Mouse (Mus musculus): ENCODE measurements around the gene Man2b1.

Man2b1 gene

DNA sequence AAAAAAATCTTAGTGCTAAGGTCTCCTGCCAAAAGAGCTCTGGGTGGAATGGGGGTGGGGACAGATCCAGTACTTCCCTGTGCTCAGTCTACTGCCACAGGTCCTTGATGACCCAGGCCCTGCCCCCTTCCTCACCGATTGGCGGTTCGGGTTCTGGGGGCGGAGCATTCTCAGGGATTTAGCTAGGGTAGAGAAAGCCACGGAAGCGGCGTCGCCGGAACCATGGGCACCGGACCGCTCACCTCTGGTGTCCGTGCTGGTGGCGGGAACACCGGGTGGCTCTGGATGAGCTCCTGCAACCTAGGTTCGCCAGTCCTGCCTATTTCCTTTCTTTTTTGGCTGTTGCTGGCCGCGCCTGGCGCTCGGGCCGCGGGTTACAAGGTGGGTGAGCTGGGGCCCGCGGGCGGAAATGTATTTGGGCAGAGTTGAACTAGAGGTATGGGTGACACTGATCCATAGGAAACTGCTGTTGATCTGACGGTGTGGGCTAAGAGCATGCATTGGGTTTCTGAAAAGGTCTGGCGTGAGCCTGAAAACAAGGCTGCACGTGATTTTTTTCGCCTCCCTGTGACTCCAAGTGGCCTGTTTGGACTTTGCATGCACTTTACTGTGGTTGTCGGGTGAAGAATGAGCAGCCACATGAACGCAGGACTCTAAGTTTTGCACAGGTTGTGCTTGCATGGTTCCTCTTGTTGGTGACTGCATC lies at the start of gene Man2b1:
TSS of gene Man2b1 (plus strand) at position 163 of the 706 bp plus-strand sequence.
- peak; percentile 93 for DNase-seq

DNA sequence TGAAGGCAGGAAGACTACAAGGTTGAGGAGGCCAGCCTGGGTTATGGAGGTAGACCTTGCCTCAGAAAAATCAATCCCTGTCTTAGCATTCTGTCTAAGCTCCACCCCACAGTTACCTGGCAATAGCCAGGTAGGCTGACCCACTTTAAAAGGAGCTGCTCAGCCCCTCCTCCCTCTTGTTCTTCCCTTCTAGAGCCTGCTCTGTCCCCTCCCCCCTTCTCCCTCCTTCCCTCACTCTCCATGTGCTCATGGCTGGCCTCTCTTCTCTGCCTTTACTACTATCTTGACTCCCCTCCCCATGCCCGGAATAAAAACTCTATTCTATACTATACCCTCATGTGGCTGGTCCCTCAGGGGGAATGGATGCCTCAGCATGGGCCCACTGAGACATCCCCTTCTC lies 49.2 kb upstream of the Man2b1 start:
- DNase-seq: peak in 1 of 2 experiments; percentile 23

DNA sequence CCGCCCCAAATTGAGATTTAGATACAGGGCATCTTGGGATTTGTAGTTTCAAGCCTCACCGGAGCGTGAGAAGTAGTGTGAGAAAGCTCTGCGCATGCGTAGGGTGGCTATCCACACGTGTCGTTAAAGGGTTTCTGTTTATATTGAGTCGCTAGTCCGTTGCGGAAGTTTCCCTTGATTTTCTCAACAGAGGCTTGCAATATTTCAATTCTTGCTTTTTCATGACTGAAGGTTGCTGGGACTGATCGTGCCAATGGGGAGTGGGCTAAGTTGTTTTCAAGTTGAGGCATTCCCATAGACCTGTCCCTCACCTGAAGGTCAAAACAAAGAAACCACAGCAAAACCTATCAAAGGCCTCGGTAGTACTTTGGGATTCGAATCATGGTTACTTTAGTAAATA lies 48.3 kb upstream of the Man2b1 start:
- DNase-seq: peak; percentile 81 to 85

DNA sequence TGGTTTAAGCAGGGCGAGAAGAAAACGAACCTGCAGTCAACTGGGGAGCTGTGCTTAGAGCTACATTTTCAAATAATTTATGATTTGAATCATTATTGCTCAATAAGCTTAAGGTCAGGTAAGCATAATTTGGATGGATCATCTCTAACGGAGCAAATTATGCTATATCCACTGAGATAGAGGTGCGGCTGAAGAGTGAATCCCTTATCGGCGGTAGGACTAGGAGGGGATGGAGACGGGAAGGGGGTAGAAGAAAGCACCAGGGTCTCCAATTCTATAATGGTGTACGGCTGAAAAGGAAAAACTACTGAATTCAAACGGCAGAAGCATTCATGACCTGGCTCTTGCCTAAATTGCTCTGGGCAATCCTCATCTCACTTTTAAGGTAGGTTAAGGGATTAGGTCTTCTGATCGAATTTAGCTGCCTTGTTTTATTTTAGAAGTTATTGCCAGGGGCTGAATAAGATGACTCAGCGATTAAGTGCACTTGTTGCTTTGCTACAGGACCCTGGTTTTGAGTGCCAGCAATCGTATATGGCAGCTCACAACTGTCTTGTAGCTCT lies 47.8 kb upstream of the Man2b1 start:
- DNase-seq: no peak

DNA sequence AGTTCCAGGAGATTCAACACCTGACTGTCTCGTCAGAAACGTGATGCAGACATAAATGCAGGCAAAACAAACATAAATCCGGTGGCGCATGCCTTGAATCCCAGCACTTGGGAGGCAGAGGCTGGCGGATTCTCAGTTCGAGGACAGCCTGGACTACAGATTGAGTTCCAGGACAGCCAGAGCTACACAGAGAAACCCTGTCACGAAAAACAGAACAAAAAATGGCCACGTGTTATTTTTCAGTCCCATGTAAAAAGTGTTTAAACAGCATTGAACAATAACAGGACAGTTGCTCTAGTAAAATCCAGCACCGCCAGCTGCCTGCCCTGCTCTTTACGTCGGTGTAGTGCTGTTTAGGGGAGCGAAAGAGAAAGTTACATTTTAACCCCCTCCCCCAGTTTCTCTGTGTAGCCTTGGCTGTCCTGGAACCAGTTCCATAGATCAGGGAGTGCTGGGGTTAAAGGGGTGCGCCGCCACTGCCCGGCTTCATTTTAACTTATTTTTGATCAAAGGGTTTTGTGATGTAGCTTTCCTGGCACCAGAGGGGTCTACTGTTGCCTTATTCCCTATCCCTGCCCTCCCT lies 47.3 kb upstream of the Man2b1 start:
- DNase-seq: peak; percentile 37 to 46

DNA sequence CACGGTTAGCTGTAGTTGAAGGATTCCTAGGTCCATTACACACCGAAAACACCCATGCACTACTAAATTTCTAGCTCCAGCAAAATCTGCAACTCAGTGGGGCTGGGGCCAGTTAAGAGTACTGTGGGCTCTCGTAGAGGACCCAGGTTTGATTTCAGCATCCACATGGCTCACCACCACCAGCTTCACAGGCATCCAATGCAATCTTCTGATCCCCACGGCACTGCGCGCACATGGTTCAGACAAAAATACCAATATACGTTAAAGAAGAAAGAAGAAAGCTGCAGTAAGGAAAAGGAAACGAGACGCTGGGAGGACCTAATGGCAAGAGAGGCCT lies 46.7 kb upstream of the Man2b1 start:
- DNase-seq: no peak

DNA sequence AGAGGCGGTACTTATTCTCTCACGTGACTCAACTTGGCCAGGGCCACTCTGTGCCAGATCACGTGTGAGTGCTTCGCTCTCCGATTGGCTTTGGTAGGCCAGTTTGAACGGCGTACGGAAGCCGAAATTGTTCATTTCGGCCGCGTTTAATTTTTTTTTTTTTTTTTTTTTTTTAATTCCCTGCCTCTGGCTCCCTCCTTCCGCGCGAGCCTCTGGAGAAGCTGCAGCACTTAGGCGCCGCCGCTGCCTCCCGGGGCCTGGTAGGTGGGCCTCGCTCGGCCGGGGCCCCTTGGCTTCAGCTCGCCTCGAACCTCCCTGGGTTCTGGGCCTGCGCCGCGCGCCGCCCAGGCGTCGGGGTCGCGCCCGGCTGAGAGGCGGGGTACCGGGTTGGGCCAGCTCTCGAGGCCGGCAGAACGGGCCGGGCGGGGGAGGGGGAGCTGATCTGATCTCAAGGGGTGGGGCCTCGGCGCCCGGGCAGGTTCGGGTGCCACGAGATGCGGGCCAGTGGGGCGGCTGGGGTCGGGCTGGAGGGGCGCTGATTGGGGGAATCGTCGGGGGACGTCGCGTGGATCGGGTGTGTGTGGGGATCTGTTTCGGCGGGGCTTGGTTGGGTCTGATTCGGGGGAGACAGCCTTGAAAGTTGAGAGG lies 46.2 kb upstream of the Man2b1 start, which contains the start of gene Tnpo2:
TSS of gene Tnpo2 (plus strand) at position 198 of the 648 bp plus-strand sequence.
- DNase-seq: peak; percentile 90 to 95

DNA sequence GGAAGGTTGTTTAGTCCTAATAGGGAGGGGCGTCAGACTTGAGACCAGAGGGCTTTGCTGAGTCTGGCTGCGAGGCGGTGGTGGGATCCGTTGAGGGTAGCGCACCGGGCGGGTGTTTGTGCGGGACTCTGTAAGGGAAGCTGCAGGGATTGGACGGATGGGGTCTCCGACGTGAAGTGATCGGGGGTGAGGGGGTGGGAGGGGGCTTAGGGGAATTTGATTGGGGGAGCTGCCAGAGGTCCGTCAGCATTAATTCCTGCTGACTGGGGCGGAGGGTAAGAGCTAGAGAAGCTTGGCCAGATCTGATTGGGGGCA lies 45.7 kb upstream of the Man2b1 start:
- DNase-seq: no peak

DNA sequence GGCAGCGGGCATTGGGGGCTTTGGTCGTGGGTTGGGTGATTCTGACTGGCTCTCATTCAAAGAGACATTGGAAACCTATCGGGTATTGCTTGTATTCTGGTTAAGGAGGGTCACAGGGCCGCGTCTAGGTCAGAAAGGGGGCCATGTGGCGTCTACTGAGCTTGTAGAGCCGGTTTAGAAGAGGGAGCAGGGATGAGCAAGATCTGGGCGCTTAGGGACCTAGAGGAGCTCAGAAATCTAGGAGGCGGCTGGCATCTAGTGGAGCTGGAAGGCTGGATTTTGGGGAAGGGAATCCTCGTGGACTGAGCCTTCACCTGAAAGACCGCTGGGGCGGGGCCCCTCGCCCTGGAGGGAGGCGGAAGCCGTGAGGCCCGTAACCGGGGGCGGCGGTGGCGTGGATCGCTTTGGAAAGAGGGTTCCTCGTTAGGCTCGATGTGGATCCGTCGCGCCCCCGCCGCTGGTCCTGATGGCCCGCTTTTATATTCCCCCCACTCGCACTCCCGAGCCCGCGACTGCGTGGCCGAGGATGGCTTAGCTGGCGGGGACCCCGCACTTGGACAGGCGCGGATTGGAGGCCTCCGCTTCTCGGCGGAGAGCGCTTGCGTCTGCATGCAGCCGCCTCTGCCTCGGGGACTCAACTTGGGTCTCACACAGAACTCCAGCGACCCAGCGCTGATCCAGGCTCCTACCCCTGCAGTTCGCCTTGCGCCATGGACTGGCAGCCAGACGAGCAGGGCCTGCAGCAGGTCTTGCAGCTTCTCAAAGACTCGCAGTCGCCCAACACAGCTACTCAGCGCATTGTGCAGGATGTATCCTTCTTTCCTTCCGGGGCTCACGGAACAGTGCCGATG lies 45.2 kb upstream of the Man2b1 start:
- peak; percentile 61 to 62 for DNase-seq

DNA sequence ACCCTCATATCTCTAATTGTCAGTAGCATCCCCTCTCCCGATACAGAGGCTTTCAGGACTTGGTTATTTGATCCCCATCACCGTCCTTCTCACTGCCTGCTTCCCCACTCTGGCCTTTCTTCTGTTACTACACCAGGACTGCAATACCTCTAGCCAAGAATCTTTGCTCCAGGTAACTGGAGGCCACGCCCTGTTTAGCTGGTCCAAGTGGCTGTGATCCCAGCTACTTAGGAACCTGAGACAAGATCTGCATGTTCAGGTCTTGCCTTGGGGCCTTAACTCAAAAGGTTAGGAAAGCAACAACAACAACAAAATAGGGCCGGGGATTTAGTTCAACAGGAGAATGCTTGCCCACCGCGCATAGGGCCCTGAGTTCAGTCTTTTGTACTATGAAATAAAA lies 39.5 kb upstream of the Man2b1 start:
- no peak for DNase-seq

DNA sequence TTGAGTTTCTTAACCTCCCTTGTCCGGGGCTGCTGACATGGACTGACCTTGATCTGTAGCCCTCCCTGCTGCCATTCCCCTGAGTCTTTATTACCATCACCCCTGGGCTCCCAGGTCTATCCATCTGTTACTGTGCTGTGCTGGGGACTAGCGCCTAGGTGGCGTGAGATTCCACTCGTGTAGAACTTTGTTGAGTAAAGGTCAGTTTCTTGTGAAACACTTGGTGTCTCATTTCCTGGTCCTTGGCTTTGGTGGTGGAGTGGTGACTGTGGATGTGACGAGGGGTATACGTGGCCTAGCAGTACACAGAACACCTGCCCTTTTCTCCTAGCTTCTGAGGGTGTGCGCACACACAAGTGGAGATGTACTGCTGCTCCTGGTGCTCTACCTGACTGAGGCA lies 25.7 kb upstream of the Man2b1 start:
- DNase-seq: no peak

DNA sequence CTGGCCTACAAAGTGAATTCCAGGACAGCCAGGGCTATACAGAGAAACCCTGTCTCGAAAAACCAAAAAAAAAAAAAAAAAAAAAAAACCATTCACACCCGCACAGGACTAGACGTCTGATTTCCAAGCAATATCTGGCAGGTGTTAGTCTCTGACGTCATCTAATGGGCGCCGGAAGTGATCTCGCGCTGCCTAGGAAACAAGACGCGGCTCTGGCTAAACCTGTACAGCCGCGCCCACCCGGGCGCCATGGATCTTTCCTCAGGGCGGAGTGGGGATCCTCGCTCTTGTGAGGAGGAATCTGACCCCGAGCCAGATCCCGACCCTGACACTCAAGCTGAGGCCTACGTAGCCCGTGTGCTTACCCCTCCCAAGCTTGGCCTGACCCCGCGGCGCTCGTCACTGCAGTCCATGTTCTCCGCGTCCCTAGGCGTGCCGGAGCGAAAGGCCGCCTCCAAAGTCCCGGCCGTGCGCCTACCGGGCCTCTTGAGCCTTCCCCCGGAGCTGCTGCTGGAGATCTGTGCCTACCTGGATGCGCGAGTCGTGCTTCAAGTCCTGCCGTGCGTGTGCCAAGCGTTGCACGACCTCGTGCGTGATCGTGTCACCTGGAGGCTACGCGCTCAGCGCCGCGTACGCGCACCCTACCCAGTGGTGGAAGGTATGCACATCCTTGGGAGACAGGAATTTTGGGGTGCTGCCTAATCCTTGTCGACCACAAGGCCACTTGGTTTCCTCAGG lies 23.0 kb upstream of the Man2b1 start, which contains the start of gene Fbxw9:
TSS of gene Fbxw9 (plus strand) at position 177 of the 738 bp plus-strand sequence.
- DNase-seq: peak; percentile 88 to 90

DNA sequence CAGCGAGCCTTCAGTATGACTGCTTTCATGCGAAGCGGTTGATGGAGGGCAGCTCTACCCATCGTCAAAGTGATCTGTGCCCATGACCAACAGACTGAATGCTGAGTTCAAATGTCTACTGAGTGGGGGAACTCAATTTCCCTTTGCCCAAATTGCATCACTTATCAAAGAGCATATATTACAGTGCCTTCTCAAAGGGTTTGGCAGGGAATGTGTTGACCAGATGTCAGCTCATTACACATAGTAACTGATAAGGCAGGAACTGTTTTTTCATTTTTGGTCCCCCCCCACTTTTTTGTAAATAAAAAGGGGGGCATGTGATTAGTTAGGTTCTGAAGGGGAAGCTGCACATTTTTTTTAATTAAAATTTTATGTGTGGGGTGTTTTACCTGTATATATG lies 20.5 kb upstream of the Man2b1 start:
- DNase-seq: no peak

DNA sequence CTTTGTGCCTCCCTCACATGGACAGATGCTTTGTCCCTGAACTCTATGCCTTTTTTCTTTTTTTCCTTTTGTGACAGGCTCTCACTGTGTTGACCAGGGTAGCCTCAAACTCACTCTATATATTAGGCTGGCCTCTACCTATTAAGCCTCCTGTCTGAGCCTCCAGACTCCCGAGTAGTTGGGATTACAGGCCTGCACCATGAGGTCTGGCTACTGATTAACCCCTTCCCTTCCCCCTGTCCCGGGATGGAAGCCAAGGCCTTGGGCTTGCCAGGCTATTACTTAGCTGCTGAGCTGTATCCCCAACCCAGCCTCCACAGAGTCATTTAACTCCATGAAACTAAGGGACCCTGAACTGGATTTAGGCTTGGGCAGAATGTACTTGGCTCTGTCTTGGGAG lies 17.9 kb upstream of the Man2b1 start:
- no peak for DNase-seq

DNA sequence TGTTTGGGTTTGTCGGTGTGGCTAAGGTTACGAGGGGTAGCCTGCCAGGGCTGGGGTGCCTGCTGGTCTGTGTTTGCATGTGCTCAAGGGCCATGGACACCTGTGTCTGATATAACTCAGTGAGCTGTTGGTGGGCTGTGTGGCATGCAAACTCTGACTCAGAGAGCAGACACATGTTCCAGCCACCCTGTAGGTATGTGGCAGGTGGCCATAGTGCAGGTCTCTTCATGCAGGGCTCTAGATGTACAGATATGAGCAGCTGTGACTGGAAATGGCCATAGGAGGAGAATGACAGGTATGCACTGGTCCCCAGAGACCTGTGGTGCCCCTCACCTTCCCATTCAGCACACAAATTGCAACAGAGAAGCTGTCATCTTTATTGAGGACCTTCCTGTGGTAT lies 15.9 kb upstream of the Man2b1 start:
- no peak for DNase-seq

DNA sequence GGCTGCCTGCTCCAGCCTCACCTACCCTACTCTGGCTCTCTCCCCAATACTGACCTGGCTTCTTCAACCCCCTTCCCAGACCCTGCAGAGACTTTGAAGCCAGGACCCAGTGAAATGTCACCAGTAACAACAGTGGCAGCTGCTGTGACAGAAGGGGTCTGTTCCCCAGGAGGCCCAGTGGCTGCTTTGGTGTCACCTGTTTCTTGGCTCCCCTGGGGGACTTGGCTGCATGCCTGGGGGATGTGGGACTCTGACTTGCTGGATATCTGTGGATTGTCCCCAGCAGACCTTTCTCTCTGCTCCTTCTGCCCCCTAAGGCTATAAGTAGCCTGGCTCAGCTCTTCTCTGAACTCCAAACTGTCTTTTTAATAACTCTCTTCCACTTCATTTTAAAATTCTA lies 15.1 kb upstream of the Man2b1 start, which contains the start of gene Gm5741:
TSS of gene Gm5741 (minus strand) at position 1 of the 400 bp plus-strand sequence.
- no peak for DNase-seq

DNA sequence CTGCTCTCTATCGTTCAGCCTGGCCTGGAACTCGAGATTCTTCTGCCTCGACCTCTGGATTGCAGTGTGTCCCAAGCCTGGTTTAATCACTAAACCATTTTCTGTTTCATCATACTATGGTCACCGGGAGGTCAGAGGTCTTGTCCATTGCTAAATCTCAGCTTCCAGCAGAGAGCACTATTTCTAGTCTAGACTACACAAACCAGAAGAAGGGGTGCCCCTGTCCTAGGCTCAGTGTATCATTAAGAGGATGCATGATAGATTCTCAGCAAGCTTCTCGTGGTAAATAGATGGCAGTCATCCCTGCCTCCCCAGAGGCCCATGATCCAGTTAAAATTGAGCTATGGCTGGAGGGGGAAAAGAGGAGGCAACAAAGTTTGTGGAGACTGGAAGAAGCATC lies 12.0 kb upstream of the Man2b1 start:
- DNase-seq: no peak

DNA sequence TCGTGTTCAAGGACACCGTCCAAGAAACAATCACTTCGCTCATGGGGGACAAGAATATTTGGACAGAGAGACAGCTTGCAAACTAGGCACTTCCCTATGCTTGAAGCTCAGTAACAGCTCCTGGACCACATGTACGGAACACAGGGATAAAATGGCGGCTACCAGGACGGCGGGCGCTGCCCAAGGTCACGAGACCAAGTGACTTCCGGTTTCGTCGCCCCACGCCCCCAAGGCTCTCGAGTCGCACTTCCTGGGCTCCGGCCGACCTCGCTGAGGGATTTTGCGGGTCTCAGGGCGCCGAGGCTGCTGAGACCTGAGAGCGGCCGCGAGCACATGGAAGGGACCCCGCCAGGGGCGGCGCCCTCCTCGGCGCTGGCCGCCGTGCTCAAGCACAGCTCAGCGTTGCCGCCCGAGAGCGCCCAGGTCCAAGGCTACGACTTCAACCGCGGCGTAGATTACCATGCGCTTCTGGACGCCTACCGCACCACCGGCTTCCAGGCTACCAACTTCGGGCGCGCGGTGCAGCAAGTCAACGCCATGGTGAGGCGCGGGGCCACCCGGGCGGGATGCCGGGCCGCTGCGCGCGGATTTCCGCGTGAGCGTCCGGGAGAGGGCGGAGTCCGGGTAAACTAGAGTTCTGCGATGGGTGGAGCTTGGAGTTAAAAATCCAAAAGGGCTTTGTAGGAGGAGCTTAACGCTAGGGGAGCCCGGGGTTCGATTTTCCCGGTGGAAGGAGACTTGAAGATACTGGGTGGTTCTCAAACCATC lies 11.4 kb upstream of the Man2b1 start, which contains the start of gene Dhps:
TSS of gene Dhps (plus strand) at position 244 of the 768 bp plus-strand sequence.
- DNase-seq: peak; percentile 93

DNA sequence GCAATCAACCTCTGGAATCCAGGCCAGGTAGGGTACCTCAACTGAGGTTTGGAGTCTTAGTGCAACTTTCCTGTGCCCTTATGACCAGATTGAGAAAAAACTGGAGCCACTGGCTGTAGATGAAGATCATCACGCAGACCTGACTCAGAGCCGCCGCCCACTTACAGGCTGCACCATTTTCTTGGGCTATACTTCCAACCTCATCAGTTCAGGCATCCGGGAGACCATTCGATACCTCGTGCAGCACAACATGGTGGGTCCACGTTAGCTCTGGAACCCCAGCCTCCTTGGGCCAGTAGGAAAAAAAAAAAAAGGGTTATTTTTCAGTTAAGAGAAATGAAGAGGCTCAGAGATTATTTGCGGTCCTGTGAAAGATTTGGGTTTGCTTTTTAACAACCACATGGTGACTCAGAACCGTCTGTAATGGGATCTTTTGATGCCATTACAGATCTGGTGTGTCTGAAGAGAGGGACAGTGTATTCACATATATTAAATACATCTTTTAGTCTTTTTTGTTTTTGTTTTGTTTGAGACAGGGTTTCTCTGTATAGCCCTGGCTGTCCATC lies 10.6 kb upstream of the Man2b1 start:
- DNase-seq: no peak

DNA sequence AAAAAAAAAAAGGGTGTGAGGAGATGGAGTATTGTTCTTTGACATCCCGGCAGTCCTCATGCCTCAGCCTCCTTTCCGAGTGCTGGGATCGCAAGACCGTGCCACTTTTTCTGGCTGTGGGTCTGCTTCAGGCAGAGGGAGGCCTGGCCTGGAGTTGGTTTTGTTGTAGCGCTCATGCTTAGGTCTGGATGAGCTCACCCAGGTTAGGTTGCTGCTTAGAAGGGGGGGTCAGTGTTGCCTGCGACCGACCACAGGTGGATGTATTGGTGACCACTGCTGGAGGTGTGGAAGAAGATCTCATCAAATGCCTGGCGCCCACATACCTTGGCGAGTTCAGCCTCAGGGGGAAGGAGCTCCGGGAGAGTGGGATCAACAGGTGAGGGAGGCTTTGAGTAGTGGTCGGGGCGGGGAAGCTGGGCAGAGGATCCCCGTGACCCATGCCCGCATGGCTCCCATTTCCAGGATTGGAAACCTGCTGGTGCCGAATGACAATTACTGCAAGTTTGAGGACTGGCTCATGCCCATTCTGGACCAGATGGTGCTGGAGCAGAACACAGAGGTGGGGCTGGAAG lies 9.9 kb upstream of the Man2b1 start:
- no peak for DNase-seq

DNA sequence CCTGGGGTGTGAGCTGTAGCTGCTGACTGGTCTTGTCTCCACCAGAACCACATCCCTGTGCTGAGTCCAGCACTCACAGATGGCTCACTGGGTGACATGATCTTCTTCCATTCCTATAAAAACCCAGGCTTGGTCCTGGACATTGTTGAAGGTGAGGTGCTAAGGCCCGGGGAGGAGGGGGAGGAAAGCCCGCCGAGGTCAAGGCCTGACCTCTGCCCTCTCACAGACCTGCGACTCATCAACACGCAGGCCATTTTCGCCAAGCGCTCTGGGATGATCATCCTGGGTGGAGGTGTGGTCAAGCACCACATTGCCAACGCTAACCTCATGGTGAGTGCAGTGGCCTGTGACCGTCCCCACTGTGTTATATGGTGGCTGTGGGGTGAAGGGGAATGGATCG lies 8.9 kb upstream of the Man2b1 start:
- DNase-seq: no peak
